Mouse (Mus musculus): ENCODE measurements around the gene Echdc3. TPM values are rescaled to one million over a fixed set of nuclear protein-coding genes. Genes with fewer than 3 reads are reported as not detected.

Gene Echdc3
- total RNA-seq, 2 experiments from 2014 or later, result 13.8 to 16.6 TPM

DNA sequence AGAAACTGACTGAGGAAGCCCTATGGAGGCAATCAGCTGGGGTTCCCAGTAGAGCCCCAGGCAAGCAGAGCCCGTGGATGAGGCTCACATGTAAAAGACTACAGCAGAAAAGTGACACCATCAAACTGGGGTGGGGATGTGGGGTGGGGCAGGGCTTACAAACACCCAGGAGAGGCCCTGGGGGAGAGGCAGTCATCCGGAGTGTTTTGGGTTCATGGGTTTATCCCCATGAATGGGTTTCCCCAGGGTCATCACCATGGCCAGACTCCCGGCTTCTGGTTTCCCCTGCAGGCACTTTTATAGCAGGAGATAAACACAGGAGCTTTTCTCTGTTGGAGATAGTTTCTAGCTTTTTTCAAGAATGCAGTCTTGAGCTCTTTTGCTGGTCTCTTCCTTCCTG, 39.8 kb downstream of the Echdc3 start:
- intact Hi-C loops (cut with DNase I), result no loop called here
- DNase-seq, result no peak

- no peak for DNase-seq
- intact Hi-C loops (cut with DNase I), result loop anchor here (1.0 to 5.0 kb wide), 3 partner anchors 116 to 173 kb away; no protein-coding TSS in a partner anchor
Measured at GRCm38 (mm10) chr2:6168560-6168959, 44.3 kb downstream of the Echdc3 start.

DNA sequence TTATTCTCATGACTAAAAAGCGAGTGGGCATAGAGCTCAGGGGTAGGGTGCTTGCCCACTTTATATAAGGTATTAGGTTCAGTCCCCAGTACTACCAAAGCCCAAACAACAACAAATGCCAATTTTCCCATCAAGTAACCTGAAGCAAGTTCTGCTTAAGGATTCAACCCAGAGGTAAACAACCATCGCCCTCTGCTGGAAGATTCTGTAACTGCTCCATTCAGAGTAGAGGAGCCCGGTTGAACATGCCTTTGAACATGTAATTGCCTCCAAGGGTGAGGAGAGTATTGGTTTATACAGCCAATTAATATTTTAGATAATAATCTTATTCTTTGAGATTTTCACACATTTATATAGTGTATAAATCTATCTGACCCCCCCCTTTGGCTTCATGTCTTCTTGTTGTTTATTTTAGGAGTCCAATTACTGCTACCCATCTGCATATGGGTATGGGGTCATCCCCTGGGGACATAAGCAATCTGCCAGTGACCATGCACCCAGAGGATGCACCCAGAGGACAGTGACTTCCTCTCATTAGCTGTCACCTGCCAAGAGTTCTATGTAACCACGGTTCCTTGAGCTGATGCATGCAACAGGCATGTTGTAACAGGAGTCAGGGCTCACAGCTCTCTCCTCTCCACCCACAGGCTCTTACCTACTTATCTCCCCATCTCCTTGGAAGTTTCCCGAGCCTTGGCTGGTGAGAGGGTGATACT, 44.8 kb downstream of the Echdc3 start:
- peak; percentile 84 to 92 for DNase-seq
- intact Hi-C loops (cut with DNase I), result loop anchor here (1.0 to 5.0 kb wide), 5 partner anchors 37 to 267 kb away; partner anchors contain the start of gene Proser2

DNA sequence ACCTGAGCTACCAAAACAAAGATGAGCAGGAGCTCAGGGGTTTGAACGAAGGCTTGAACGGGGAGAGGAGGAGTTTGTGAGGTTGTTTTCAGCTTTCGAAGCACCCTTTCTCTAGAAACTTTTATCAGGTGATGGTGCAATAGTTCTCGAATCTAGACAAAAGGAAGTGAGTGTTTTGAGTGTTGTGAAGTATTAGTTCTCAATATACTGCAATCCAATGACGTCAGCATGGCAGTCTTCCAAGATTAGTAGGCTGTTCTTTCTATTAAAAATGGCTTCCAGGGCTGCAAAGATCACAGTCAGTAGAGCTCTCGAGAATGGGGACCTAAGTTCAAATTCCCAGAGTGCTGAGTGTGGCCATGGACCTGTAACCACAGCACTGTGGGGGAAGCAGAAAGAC, 47.1 kb downstream of the Echdc3 start:
- DNase-seq, result peak; percentile 42 to 56
- intact Hi-C loops (cut with DNase I), result loop anchor here (2.0 to 5.0 kb wide), 4 partner anchors 35 to 265 kb away; partner anchors contain the start of gene Proser2

DNA sequence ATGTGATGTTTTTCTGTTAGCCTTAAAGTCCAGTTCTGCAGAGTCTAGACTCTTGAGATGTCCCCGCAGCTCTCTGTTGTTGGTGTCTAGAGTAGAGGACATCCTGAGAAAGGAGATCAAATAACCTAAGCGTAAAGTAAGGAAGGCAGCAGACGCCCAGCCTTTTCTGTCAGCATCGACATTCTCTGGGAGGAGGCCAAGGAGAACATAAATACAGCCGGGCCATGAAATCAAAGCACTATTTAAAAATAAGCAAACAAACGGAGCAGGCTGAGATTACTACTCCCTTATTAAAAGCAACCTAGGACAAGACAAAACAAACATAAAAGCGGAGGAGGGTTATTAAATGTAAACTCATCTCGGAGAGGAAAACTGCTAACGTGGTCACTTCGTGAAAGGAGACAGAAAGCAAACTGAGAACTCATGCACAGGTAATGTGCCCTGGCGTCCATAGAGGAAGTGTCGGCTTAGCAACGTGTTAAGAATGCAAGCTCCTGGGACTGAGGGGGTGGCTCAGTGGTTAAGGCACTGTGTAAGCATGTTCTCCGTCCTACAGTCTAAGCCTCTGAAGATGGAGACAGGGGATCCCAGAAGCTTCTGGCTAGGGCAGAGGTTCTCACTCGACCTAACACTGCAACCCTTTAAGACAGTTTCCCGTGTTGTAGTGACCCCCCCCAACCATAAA, 48.1 kb downstream of the Echdc3 start:
- intact Hi-C loops (cut with DNase I), result loop anchor here (5.0 kb wide), 2 partner anchors 112 to 152 kb away; no protein-coding TSS in a partner anchor
- peak in 1 of 2 experiments; percentile 8 for DNase-seq

- intact Hi-C loops (cut with DNase I), result no loop called here
- DNase-seq, result peak; percentile 5 to 19
Measured at GRCm38 (mm10) chr2:6162366-6163040, 50.3 kb downstream of the Echdc3 start.

DNA sequence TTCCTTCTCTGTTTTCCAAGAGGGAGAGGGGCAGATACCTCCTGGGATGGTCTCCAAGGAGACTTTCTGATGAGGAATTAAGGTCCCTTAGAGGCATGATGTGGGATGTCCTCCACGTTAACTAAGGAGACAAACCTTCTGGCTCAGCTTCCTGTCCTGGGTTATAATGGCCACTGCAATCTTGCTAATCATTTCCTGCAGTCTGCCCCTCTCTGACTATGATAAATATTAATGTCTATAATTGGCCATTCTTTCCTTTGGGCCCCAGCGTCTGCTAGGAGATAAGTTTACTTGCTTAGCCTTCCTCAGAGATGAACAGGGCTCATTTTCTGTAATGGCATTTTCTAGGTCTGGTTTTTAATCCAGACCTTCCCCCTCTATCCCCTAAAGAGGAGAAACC, 53.1 kb downstream of the Echdc3 start:
- intact Hi-C loops (cut with DNase I), result no loop called here

DNA sequence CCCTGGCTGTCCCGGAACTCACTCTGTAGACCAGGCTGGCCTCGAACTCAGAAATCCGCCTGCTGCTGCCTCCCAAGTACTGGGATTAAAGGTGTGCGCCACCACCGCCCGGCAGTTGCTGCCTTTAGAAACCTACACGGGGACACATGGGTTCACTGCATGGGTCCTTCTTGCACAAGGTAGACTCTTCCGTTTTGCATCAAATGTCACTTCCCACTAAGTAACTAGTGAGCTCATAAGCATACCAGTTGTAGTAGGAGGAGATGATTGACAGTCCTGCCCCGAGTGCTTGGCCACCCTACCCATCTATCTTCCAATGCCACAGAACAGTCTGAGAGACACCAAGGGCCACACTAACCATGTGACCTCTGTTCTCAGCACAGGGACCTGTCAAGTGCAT, 53.6 kb downstream of the Echdc3 start:
- intact Hi-C loops (cut with DNase I), result no loop called here

More for the DNA sequence above, 53.1 kb downstream of the Echdc3 start:
- DNase-seq, result no peak

GRCm38 (mm10) chr2:6157635-6158034, 55.2 kb downstream of the Echdc3 start:
- intact Hi-C loops (cut with DNase I), result no loop called here
- no peak for DNase-seq

More for the DNA sequence above, 53.6 kb downstream of the Echdc3 start:
- DNase-seq, result no peak

- DNase-seq, result no peak
- intact Hi-C loops (cut with DNase I), result no loop called here
Measured at GRCm38 (mm10) chr2:6157208-6157607, 55.6 kb downstream of the Echdc3 start.

DNA sequence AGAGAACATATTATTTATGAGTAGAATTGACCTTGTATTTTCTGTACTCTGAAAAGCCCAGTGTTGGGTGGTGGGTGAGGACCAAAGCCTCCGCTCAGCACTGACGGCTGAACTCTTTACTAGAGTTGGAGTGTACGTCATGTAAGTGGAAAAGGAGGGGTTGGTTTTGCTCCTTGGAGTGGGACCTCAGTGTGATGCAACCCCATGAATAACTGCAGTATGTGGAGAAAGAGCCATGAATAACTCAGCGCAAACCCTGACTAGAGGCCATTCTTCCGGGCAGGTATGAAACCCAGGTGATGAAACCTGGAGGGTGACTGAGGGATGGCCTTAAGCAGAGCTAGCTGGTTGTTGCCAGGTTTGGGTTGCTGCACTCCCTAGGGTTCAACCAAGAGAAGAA, 63.0 kb downstream of the Echdc3 start:
- intact Hi-C loops (cut with DNase I), result no loop called here
- DNase-seq, result no peak

- intact Hi-C loops (cut with DNase I), result no loop called here
Measured at GRCm38 (mm10) chr2:6146901-6147300, 65.9 kb downstream of the Echdc3 start.

DNA sequence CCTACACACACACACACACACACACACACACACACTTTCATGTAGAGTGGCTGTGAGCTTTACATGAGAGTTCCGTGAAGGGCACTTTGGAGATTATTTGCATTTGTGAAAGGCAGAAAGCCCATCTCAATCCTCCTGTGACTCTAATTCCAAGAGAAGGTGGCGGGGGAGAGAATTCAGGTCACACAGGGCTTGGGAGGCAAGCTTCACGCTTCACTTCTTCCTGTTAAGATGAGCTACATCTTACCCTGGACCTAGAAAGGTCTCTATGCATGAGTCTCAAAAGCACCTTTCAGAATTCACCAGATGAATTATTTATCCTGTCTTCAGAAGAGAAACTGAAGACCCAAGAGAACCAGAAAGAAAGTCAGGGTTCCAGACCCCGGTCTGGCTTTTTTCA, 66.6 kb downstream of the Echdc3 start:
- no peak for DNase-seq
- intact Hi-C loops (cut with DNase I), result no loop called here

More at GRCm38 (mm10) chr2:6146901-6147300, 65.9 kb downstream of the Echdc3 start:
- DNase-seq, result no peak

GRCm38 (mm10) chr2:6145611-6146010, 67.2 kb downstream of the Echdc3 start:
- intact Hi-C loops (cut with DNase I), result no loop called here
- no peak for DNase-seq

DNA sequence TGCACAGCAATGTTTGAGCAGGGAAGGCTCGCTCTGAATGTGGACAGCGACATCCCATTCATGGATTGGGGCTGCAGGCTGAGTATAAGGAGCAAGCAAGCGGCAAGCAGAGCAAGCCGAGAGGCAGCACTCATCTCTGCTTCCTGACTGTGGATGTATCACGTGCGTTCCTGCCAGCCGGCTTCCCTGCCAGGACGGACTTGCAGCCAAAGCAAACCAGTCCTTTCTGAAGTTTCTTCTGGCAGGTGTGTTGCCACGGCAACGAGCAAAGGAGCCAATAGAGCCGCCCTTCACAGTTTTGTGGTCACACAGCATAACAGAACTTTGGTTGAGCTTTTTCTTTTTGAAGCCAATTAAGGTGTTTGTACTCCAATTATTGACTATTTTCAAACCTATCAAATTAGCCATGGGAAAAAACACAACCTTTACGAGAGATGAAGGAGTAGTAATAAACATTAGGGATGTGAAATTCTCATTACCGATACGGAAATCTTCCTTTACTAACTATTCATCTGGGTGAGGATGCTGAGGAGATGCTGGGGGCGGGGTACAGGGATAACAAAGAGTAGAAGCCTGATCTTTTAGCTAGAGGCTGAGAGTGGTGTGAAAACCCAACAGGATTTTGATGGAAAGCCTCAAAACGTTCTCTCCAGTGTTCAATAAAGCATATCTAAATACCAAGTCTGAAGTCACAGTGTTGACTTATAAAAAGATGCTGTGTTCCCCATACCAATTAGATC, 69.7 kb downstream of the Echdc3 start:
- no peak for DNase-seq
- intact Hi-C loops (cut with DNase I), result no loop called here

DNA sequence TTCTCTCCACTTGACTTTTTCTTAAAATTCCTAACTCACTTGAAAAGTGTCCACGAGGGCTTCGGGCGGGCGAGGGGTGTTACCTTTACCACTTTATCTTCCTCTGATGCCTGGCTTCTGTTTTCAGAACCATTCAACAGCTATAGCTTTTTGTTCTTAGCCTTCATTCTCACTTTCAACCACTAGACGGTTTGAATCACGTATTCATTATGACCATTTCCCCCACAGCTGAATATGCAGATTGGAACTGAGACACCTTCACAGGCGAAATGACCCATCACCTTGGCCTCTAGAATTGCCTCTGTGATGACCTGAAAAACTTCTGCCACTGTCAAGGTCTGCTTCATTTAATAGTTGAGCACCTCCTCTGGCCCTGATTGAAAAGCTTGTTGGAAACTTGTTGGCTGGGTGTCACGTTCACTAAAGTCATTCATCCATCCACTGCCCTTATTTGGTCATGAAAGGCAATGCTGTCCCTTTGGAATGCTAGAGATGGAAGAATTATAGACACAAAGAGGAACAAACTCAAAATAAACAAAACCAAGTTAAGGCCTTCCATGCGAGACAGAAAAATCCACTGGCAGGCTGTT, 72.2 kb downstream of the Echdc3 start:
- no peak for DNase-seq
- intact Hi-C loops (cut with DNase I), result no loop called here
